Mouse (Mus musculus) cortical plate, adult 2 months (tissue): ENCODE measurements around the gene Map3k1.

Source experiments
- CTCF ChIP-seq: fragments of 200-500 bp; IDR thresholded peaks from 2 replicates; pipeline ENCODE4 v1.5.1; 2011; ENCODE audit warnings: mild to moderate bottlenecking, control low read depth, low read length; ENCODE audit not compliant: insufficient read depth; ENCODE audit errors: extremely low read depth
- POLR2A ChIP-seq: fragments of 200-500 bp; IDR thresholded peaks from 2 replicates; pipeline ENCODE4 v1.6.1; 2011; ENCODE audit warnings: mild to moderate bottlenecking, low read length, control low read depth; ENCODE audit not compliant: insufficient read depth; ENCODE audit errors: extremely low read depth

- TF ChIP-seq CTCF (no peak), POLR2A (no peak)
Observed at GRCm38 (mm10) chr13:111755937-111756336, 52.9 kb downstream of the Map3k1 start.
